Mouse (Mus musculus) kidney, adult 2 months (tissue): ENCODE results near the gene Tlcd2. TPM values are rescaled to one million over a fixed set of nuclear protein-coding genes. Genes with fewer than 3 reads are reported as not detected.

Experiments
- DNase-seq: peaks from one replicate; pipeline ENCODE4 v3.0.0; 2021
- H3K27ac ChIP-seq: fragments of 200-500 bp; 2 replicates; pipeline ENCODE4 v1.5.1; 2012; ENCODE audit warnings: low read depth, low read length, control low read depth, inconsistent platforms; ENCODE audit not compliant: insufficient read depth
- H3K27me3 ChIP-seq: fragments of 200-500 bp; replicated peaks from 2 replicates; pipeline ENCODE4 v1.6.1; 2012; ENCODE audit warnings: mild to moderate bottlenecking, moderate library complexity, low read length, inconsistent platforms; ENCODE audit not compliant: control insufficient read depth, insufficient read depth
- H3K36me3 ChIP-seq: fragments of 200-500 bp; 2 replicates; pipeline ENCODE4 v1.6.1; 2012; ENCODE audit warnings: mild to moderate bottlenecking, moderate library complexity, low read length, inconsistent platforms; ENCODE audit not compliant: control insufficient read depth, insufficient read depth
- H3K4me1 ChIP-seq: fragments of 200-500 bp; 2 replicates; pipeline ENCODE4 v1.6.1; 2011; ENCODE audit warnings: low read length; ENCODE audit not compliant: control insufficient read depth, insufficient read depth
- H3K4me3 ChIP-seq: fragments of 200-500 bp; 2 replicates; pipeline ENCODE4 v1.5.1; 2011; ENCODE audit warnings: mild to moderate bottlenecking, low read depth, low read length, control low read depth; ENCODE audit not compliant: insufficient read depth
- CTCF ChIP-seq: fragments of 200-500 bp; conservative IDR thresholded peaks from 2 replicates; pipeline ENCODE4 v1.5.1; 2011; ENCODE audit warnings: low read depth, mild to moderate bottlenecking, control low read depth, low read length, moderate library complexity, mixed read lengths; ENCODE audit not compliant: insufficient read depth, insufficient read length
- POLR2A ChIP-seq: fragments of 200-500 bp; IDR thresholded peaks from one replicate; pipeline ENCODE4 v1.6.1; 2011; ENCODE audit warnings: low read depth, low read length, control low read depth
- WGBS: fragments of 180-500 bp; shearing (Covaris S2); methylation state at CpG from one replicate; pipeline ENCODE4 v1.1.7; 2018; 5-methylcytosine and 5-hydroxymethylcytosine counted together
- polyA plus RNA-seq: library from polyadenylated mRNA; depleted of rRNA; stranded (reverse); fragments of >200 nt; gene quantifications from 2 replicates; pipeline ENCODE4 v1.2.3, GENCODE M21; 2012

The Tlcd2 gene
- polyA plus RNA-seq, 1 experiment, result 14.6 TPM

GRCm38 (mm10) chr11:75508904-75509303, 47.4 kb downstream of the Tlcd2 start:
- 40% methylated on average over 8 of the region's 8 CpGs for WGBS
- DNase-seq, result peak; percentile 33
- H3K4me3 ChIP-seq, result no peak overlapping the region
- peaks cover 11% of the 10 kb centered on the region for H3K4me1 ChIP-seq
- no peak for TF ChIP-seq CTCF
- TF ChIP-seq POLR2A, result no peak
- H3K27me3 ChIP-seq, result no peaks in the 10 kb centered on the region
- H3K36me3 ChIP-seq, result peaks cover 9% of the 10 kb centered on the region
- peak overlapping the region; percentile 97 for H3K27ac ChIP-seq

GRCm38 (mm10) chr11:75509741-75510626, 48.5 kb downstream of the Tlcd2 start, which contains the start of gene Rilp:
TSS of gene Rilp (plus strand) at chr11:75510094.
- WGBS, result 1% methylated on average over 43 of the region's 43 CpGs

DNA sequence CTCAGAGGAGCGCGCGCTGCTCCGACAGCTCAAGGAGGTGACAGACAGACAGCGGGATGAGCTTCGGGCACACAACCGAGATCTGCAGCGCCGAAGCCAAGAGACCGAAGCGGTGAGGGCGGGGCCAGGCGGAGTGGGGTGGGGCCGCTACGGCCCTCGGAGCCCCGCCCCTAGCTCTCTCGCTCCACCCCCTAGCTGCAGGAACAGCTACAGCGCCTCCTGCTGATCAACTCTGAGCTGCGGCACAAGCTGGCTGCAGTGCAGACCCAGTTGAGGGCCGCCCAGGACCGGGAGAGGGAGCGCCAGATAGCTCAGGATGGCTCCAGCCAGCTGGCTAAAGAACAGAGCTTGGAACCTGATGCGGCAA, 49.1 kb downstream of the Tlcd2 start:
- Histone ChIP-seq H3K4me3 (peak overlapping the region; percentile 81), H3K36me3 (peaks cover 1% of the 10 kb centered on the region; the same call in 1 of the 2 replicates), H3K4me1 (peaks cover 11% of the 10 kb centered on the region), H3K27me3 (no peaks in the 10 kb centered on the region), H3K27ac (peak overlapping the region; percentile 97)
- under 1% methylated on average over 24 of the region's 24 CpGs for WGBS
- TF ChIP-seq CTCF (peak; percentile 87), POLR2A (peak; percentile 93)
- peak; percentile 96 for DNase-seq

More at GRCm38 (mm10) chr11:75509741-75510626, 48.5 kb downstream of the Tlcd2 start, which contains the start of gene Rilp:
- Histone ChIP-seq H3K27ac (peak within 1 kb of the TSS; percentile 97), H3K36me3 (peaks cover 3% of the 10 kb centered on the region), H3K27me3 (no peaks in the 10 kb centered on the region), H3K4me3 (peak within 1 kb of the TSS; percentile 81), H3K4me1 (peaks cover 11% of the 10 kb centered on the region)
- peak; percentile 99 for DNase-seq
- no peak for TF ChIP-seq POLR2A
- no peak for TF ChIP-seq CTCF

DNA sequence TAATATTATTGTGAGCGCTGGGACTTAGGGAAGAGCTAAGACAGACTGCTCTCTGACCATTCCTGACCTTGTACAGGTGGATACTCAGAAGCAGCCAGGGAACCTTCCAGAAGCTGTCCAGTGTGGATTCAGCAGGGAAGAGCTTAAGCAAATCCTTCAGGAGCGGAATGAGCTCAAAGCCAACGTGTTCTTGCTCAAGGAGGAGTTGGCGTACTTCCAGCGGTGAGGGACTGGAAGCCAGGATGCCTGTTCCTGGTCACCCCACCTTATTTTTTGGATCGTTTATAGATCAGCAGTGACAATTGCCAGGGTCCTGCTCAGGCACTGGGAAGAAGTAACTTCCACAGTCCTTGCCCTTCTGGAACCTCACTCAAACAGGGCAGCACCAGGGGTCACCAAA, 49.7 kb downstream of the Tlcd2 start:
- peak; percentile 53 for DNase-seq
- TF ChIP-seq POLR2A (no peak), CTCF (no peak)
- no peak overlapping the region for H3K27ac ChIP-seq
- WGBS, result 56% methylated on average over 6 of the region's 6 CpGs
- no peaks in the 10 kb centered on the region; the same call in 1 of the 2 replicates for H3K36me3 ChIP-seq
- H3K27me3 ChIP-seq, result no peaks in the 10 kb centered on the region
- H3K4me3 ChIP-seq, result no peak overlapping the region
- peaks cover 11% of the 10 kb centered on the region for H3K4me1 ChIP-seq

GRCm38 (mm10) chr11:75512301-75513018, 50.9 kb downstream of the Tlcd2 start:
- peak overlapping the region; percentile 82; the same call in 1 of the 2 replicates for H3K27ac ChIP-seq
- DNase-seq, result no peak
- H3K36me3 ChIP-seq, result no peaks in the 10 kb centered on the region; the same call in 1 of the 2 replicates
- peaks cover 11% of the 10 kb centered on the region for H3K4me1 ChIP-seq
- 80% methylated on average over 9 of the region's 9 CpGs for WGBS
- TF ChIP-seq CTCF (no peak), POLR2A (no peak)
- H3K4me3 ChIP-seq, result no peak overlapping the region
- no peaks in the 10 kb centered on the region for H3K27me3 ChIP-seq

- Histone ChIP-seq H3K27ac (peak within 1 kb of the TSS; percentile 82), H3K36me3 (no peaks in the 10 kb centered on the region; the same call in 1 of the 2 replicates), H3K4me1 (peaks cover 11% of the 10 kb centered on the region), H3K27me3 (no peaks in the 10 kb centered on the region), H3K4me3 (peak within 1 kb of the TSS; percentile 50)
- DNase-seq, result peak; percentile 83
- WGBS, result 62% methylated on average over 8 of the region's 8 CpGs
- TF ChIP-seq POLR2A (no peak), CTCF (no peak)
These were observed 51.8 kb downstream of the Tlcd2 start, which contains the start of gene Scarf1 for GRCm38 (mm10) chr11:75513336-75513735. TSS of gene Scarf1 (plus strand) at chr11:75513540.
